Mouse (Mus musculus) kidney, postnatal 14 days (tissue): ENCODE results near the gene Baz1a.

ENCODE experiments used
- DNase-seq: peaks from one replicate; pipeline ENCODE4 v3.0.0; 2022; ENCODE audit warnings: mixed read lengths

The Baz1a gene

DNA sequence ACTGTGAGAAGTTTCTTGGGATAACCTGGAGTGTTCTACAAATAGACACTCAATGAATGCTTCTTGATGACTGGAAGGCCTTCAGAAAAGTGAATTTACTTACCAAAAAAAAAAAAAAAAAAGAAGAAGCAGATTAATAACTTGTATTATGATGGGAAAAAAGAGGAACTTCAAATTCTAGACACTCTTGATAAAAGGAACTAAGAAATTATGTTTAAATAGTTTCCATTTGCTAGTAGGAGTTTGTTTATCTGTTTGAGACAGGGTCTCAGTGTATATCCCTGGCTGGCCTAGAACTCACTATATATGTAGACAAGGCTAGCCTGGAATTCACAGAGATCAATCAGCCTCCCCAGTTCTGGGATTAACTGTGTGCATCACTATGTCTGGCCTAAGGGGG lies 169.7 kb downstream of the Baz1a start:
- DNase-seq, result no peak
